Mouse (Mus musculus): ENCODE measurements at regions not wholly inside any gene's neighbourhood (a gene's known extent, or its start where the extent isn't known, plus 50 kb on each side); places are given as distances from the start of the nearest gene placed in this dataset.

DNA sequence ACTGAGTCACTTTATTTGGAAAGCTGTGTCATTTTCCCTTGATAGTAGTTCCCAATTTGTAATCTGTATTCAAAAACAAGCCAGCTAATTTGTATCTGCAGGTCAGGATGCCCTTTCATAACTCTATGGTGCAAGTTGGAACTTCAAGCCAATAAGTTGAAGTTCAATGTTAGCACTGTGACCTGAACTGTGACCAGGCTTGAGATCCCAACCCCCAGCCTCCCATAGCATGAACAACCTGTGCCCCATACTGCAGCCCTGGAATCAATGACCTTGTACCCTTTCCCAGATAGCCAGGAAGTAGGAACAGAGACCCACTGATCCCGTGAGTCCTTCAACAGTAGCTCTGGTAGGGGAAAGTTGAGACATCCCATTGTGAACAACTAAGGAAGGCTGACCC lies 52.5 kb upstream of the Gm9747 start:
- TF ChIP-seq GATA1 (IDR thresholded peaks at IDR 0.05; ENCODE audit: borderline replicate concordance, low read length) (no peak), FLI1 (IDR thresholded peaks at IDR 0.05; ENCODE audit: low read length) (no peak)
